Mouse (Mus musculus): ENCODE results near the gene Etv3. TPM values are rescaled to one million over a fixed set of nuclear protein-coding genes. Genes with fewer than 3 reads are reported as not detected.
A peak's percentile ranks its signal among the peaks of the same experiment; 100 is the strongest.
"Not testable (repeated sequence)": the region's sequence is repeated elsewhere in the genome, so short reads cannot be mapped to it uniquely, and the experiment has no call there.

Etv3 gene
- 7.3 and 7.8 TPM in 2 replicates for polyA plus RNA-seq (2014; fragmentation: Nextera tagmentation; extraction: Ambion mirVana)

- peak within 1 kb of the TSS; percentile 89 for H3K4me2 ChIP-seq (ENCODE audit: low read depth, low read length)
- 6% methylated on average over 61 of the region's 64 CpGs for WGBS
- no peaks in the 10 kb centered on the region for H3K9me3 ChIP-seq (ENCODE audit: control insufficient read depth, low read length)
- H3K9ac ChIP-seq (replicated peaks; ENCODE audit: low read depth, low read length): peak within 1 kb of the TSS; percentile 91
- peaks cover 11% of the 10 kb centered on the region for H3K4me1 ChIP-seq (ENCODE audit: control insufficient read depth, insufficient read depth, low read length)
- peak within 1 kb of the TSS; percentile 86 for H3K4me3 ChIP-seq (ENCODE audit: low read depth, low read length)
- ATAC-seq (ENCODE audit: low read depth): peak; percentile 99
- H3K27ac ChIP-seq (ENCODE audit: low read depth, low read length): peak within 1 kb of the TSS; percentile 91
- H3K27me3 ChIP-seq (ENCODE audit: control insufficient read depth, insufficient read depth, low read length): no peaks in the 10 kb centered on the region
- H3K36me3 ChIP-seq (ENCODE audit: control insufficient read depth, insufficient read depth, low read length): peaks cover 20% of the 10 kb centered on the region
Observed at GRCm38 (mm10) chr3:87525043-87525836, at the start of gene Etv3. Gene Etv3 (plus strand): TSS chr3:87525407.

GRCm38 (mm10) chr3:87477948-87478347 lies 47.3 kb upstream of the Etv3 start:
- WGBS: 85% methylated on average over 3 of the region's 3 CpGs
- not testable (repeated sequence) for H3K9ac ChIP-seq (replicated peaks; ENCODE audit: low read depth, low read length); H3K4me3 ChIP-seq (ENCODE audit: low read depth, low read length); H3K9me3 ChIP-seq (ENCODE audit: control insufficient read depth, low read length); H3K27me3 ChIP-seq (ENCODE audit: control insufficient read depth, insufficient read depth, low read length); H3K4me1 ChIP-seq (ENCODE audit: control insufficient read depth, insufficient read depth, low read length); H3K36me3 ChIP-seq (ENCODE audit: control insufficient read depth, insufficient read depth, low read length); H3K4me2 ChIP-seq (ENCODE audit: low read depth, low read length); ATAC-seq (ENCODE audit: low read depth); H3K27ac ChIP-seq (ENCODE audit: low read depth, low read length)

GRCm38 (mm10) chr3:87478596-87478995 lies 46.6 kb upstream of the Etv3 start:
- not testable (repeated sequence) for H3K4me1 ChIP-seq (ENCODE audit: control insufficient read depth, insufficient read depth, low read length); H3K27ac ChIP-seq (ENCODE audit: low read depth, low read length); ATAC-seq (ENCODE audit: low read depth); H3K27me3 ChIP-seq (ENCODE audit: control insufficient read depth, insufficient read depth, low read length); H3K36me3 ChIP-seq (ENCODE audit: control insufficient read depth, insufficient read depth, low read length); H3K4me3 ChIP-seq (ENCODE audit: low read depth, low read length); H3K9ac ChIP-seq (replicated peaks; ENCODE audit: low read depth, low read length); H3K4me2 ChIP-seq (ENCODE audit: low read depth, low read length); H3K9me3 ChIP-seq (ENCODE audit: control insufficient read depth, low read length)
- 91% methylated on average over 6 of the region's 6 CpGs for WGBS

GRCm38 (mm10) chr3:87479230-87479629 lies 46.0 kb upstream of the Etv3 start:
- not testable (repeated sequence) for H3K27me3 ChIP-seq (ENCODE audit: control insufficient read depth, insufficient read depth, low read length); H3K9me3 ChIP-seq (ENCODE audit: control insufficient read depth, low read length)

GRCm38 (mm10) chr3:87487392-87487791 lies 37.8 kb upstream of the Etv3 start:
- H3K4me3 ChIP-seq (ENCODE audit: low read depth, low read length): no peak overlapping the region
- H3K27ac ChIP-seq (ENCODE audit: low read depth, low read length): no peak overlapping the region
- ATAC-seq (ENCODE audit: low read depth): no peak
- no peaks in the 10 kb centered on the region for H3K27me3 ChIP-seq (ENCODE audit: control insufficient read depth, insufficient read depth, low read length)
- H3K9me3 ChIP-seq (ENCODE audit: control insufficient read depth, low read length): no peaks in the 10 kb centered on the region
- no peak overlapping the region for H3K9ac ChIP-seq (replicated peaks; ENCODE audit: low read depth, low read length)
- H3K4me2 ChIP-seq (ENCODE audit: low read depth, low read length): no peak overlapping the region
- WGBS: 87% methylated on average over 4 of the region's 4 CpGs
- H3K36me3 ChIP-seq (ENCODE audit: control insufficient read depth, insufficient read depth, low read length): no peaks in the 10 kb centered on the region
- no peaks in the 10 kb centered on the region for H3K4me1 ChIP-seq (ENCODE audit: control insufficient read depth, insufficient read depth, low read length)

More at GRCm38 (mm10) chr3:87479230-87479629, 46.0 kb upstream of the Etv3 start:
- not testable (repeated sequence) for ATAC-seq (ENCODE audit: low read depth); H3K4me2 ChIP-seq (ENCODE audit: low read depth, low read length); H3K36me3 ChIP-seq (ENCODE audit: control insufficient read depth, insufficient read depth, low read length); H3K4me3 ChIP-seq (ENCODE audit: low read depth, low read length); H3K4me1 ChIP-seq (ENCODE audit: control insufficient read depth, insufficient read depth, low read length); H3K9ac ChIP-seq (replicated peaks; ENCODE audit: low read depth, low read length); H3K27ac ChIP-seq (ENCODE audit: low read depth, low read length)

GRCm38 (mm10) chr3:87487911-87488310 lies 37.3 kb upstream of the Etv3 start:
- H3K4me3 ChIP-seq (ENCODE audit: low read depth, low read length): no peak overlapping the region
- 72% methylated on average over 2 of the region's 2 CpGs for WGBS
- no peak overlapping the region for H3K27ac ChIP-seq (ENCODE audit: low read depth, low read length)
- no peak overlapping the region for H3K4me2 ChIP-seq (ENCODE audit: low read depth, low read length)
- no peaks in the 10 kb centered on the region for H3K4me1 ChIP-seq (ENCODE audit: control insufficient read depth, insufficient read depth, low read length)
- no peaks in the 10 kb centered on the region for H3K27me3 ChIP-seq (ENCODE audit: control insufficient read depth, insufficient read depth, low read length)
- no peak overlapping the region for H3K9ac ChIP-seq (replicated peaks; ENCODE audit: low read depth, low read length)
- H3K9me3 ChIP-seq (ENCODE audit: control insufficient read depth, low read length): no peaks in the 10 kb centered on the region
- no peaks in the 10 kb centered on the region for H3K36me3 ChIP-seq (ENCODE audit: control insufficient read depth, insufficient read depth, low read length)
- ATAC-seq (ENCODE audit: low read depth): no peak

- Histone ChIP-seq H3K36me3 (ENCODE audit: control insufficient read depth, insufficient read depth, low read length) (no peaks in the 10 kb centered on the region), H3K4me2 (ENCODE audit: low read depth, low read length) (no peak overlapping the region), H3K27ac (ENCODE audit: low read depth, low read length) (no peak overlapping the region), H3K4me1 (ENCODE audit: control insufficient read depth, insufficient read depth, low read length) (no peaks in the 10 kb centered on the region), H3K9ac (replicated peaks; ENCODE audit: low read depth, low read length) (no peak overlapping the region), H3K4me3 (ENCODE audit: low read depth, low read length) (no peak overlapping the region), H3K27me3 (ENCODE audit: control insufficient read depth, insufficient read depth, low read length) (no peaks in the 10 kb centered on the region), H3K9me3 (ENCODE audit: control insufficient read depth, low read length) (no peaks in the 10 kb centered on the region)
- WGBS: 75% methylated on average over 9 of the region's 9 CpGs
- no peak for ATAC-seq (ENCODE audit: low read depth)
Observed at GRCm38 (mm10) chr3:87498266-87498665, 26.9 kb upstream of the Etv3 start.

GRCm38 (mm10) chr3:87499072-87499471 lies 26.1 kb upstream of the Etv3 start:
- H3K27ac ChIP-seq (ENCODE audit: low read depth, low read length): no peak overlapping the region
- no peaks in the 10 kb centered on the region for H3K4me1 ChIP-seq (ENCODE audit: control insufficient read depth, insufficient read depth, low read length)
- H3K9me3 ChIP-seq (ENCODE audit: control insufficient read depth, low read length): no peaks in the 10 kb centered on the region
- H3K36me3 ChIP-seq (ENCODE audit: control insufficient read depth, insufficient read depth, low read length): no peaks in the 10 kb centered on the region
- peak; percentile 49; the same call in 1 of the 2 replicates for ATAC-seq (ENCODE audit: low read depth)
- WGBS: 14% methylated on average over 3 of the region's 3 CpGs
- no peak overlapping the region for H3K4me3 ChIP-seq (ENCODE audit: low read depth, low read length)
- no peaks in the 10 kb centered on the region for H3K27me3 ChIP-seq (ENCODE audit: control insufficient read depth, insufficient read depth, low read length)
- no peak overlapping the region for H3K9ac ChIP-seq (replicated peaks; ENCODE audit: low read depth, low read length)
- no peak overlapping the region for H3K4me2 ChIP-seq (ENCODE audit: low read depth, low read length)

- Histone ChIP-seq H3K4me3 (ENCODE audit: low read depth, low read length) (no peak overlapping the region), H3K9me3 (ENCODE audit: control insufficient read depth, low read length) (no peaks in the 10 kb centered on the region), H3K4me1 (ENCODE audit: control insufficient read depth, insufficient read depth, low read length) (no peaks in the 10 kb centered on the region), H3K27me3 (ENCODE audit: control insufficient read depth, insufficient read depth, low read length) (no peaks in the 10 kb centered on the region), H3K9ac (replicated peaks; ENCODE audit: low read depth, low read length) (no peak overlapping the region), H3K4me2 (ENCODE audit: low read depth, low read length) (no peak overlapping the region), H3K27ac (ENCODE audit: low read depth, low read length) (no peak overlapping the region), H3K36me3 (ENCODE audit: control insufficient read depth, insufficient read depth, low read length) (no peaks in the 10 kb centered on the region)
- ATAC-seq (ENCODE audit: low read depth): no peak
- 86% methylated on average over 24 of the region's 24 CpGs for WGBS
Observed at GRCm38 (mm10) chr3:87500088-87501055, 24.8 kb upstream of the Etv3 start.

All from neural tube, embryonic 14.5 days (tissue).